Comparison of ENCODE assay signal across 18 mouse cellular contexts in genomic region chr11:46480517-46480916, GRCm38 (mm10). TPM values are rescaled to one million over a fixed set of nuclear protein-coding genes. Genes with fewer than 3 reads are reported as not detected.
DNase-seq lines count a peak whose midpoint lies in the region; ATAC-seq and TF ChIP-seq lines count a peak whose summit lies in the region.
"Had no signal": no experiment of that assay in that cellular context is flagged by ENCODE, and none has a peak within 500 bp of the region (broad histone marks: within the 10 kb centered on the region; RNA-seq: fewer than 3 reads in every experiment).

No protein-coding gene starts in this region.

- no peak overlapping the region for H3K9ac ChIP-seq in embryonic facial prominence, embryonic 11.5 days (replicated peaks; ENCODE audit: low read length)
- no peak overlapping the region for H3K9ac ChIP-seq in neural tube, embryonic 15.5 days (replicated peaks)
- H3K9ac ChIP-seq: limb, embryonic 13.5 days had no signal

- no peak for TF ChIP-seq POLR2A in bone marrow, adult 2 months (IDR thresholded peaks at IDR 0.05; ENCODE audit: borderline replicate concordance, control insufficient read depth, low read depth, low read length)

- H3K79me2 ChIP-seq in macrophage (ENCODE audit: inconsistent target), result no peaks in the 10 kb centered on the region

- no peaks in the 10 kb centered on the region for H3K9me3 ChIP-seq in embryonic facial prominence, embryonic 11.5 days (replicated peaks; ENCODE audit: control insufficient read depth, low read length)
- H3K9me3 ChIP-seq in embryonic facial prominence, embryonic 10.5 days, result no peaks in the 10 kb centered on the region
- H3K9me3 ChIP-seq in neural tube, embryonic 15.5 days (replicated peaks), result no peaks in the 10 kb centered on the region
- H3K9me3 ChIP-seq: heart, embryonic 10.5 days; limb, embryonic 13.5 days had no signal

- no peak for ATAC-seq in embryonic facial prominence, embryonic 11.5 days (replicated peaks; ENCODE audit: insufficient number of reproducible peaks, low FRiP score, low TSS enrichment, low read depth)
- no peak for ATAC-seq in neural tube, embryonic 15.5 days (ENCODE audit: low FRiP score)
- ATAC-seq: intestine, embryonic 16.5 days had no signal

- intact Hi-C loops in left cerebral cortex, adult 2 months (cut with DNase I), result no loop called here

- no peak overlapping the region for H3K4me3 ChIP-seq in embryonic facial prominence, embryonic 11.5 days (ENCODE audit: low read depth, low read length)
- no peak overlapping the region for H3K4me3 ChIP-seq in embryonic facial prominence, embryonic 10.5 days
- no peak overlapping the region for H3K4me3 ChIP-seq in left cerebral cortex, adult 2 months
- H3K4me3 ChIP-seq in bone marrow, adult 2 months (replicated peaks; ENCODE audit: control insufficient read depth, low read depth, low read length), result no peak overlapping the region
- H3K4me3 ChIP-seq in macrophage (ENCODE audit: inconsistent target), result no peak overlapping the region
- H3K4me3 ChIP-seq in neural tube, embryonic 15.5 days (replicated peaks), result no peak overlapping the region
- H3K4me3 ChIP-seq: heart, embryonic 10.5 days; limb, embryonic 13.5 days; myocyte had no signal

- no peak overlapping the region for H3K27ac ChIP-seq in embryonic facial prominence, embryonic 11.5 days (replicated peaks; ENCODE audit: low read depth, low read length)
- H3K27ac ChIP-seq in embryonic facial prominence, embryonic 10.5 days (replicated peaks), result no peak overlapping the region
- no peak overlapping the region for H3K27ac ChIP-seq in left cerebral cortex, adult 2 months
- peak overlapping the region; percentile 34 for H3K27ac ChIP-seq in bone marrow, adult 2 months (ENCODE audit: control insufficient read depth, insufficient read depth, low read depth, low read length, poor library complexity)
- peak overlapping the region; percentile 78 for H3K27ac ChIP-seq in macrophage
- H3K27ac ChIP-seq in neural tube, embryonic 15.5 days (replicated peaks), result no peak overlapping the region
- H3K27ac ChIP-seq: heart, embryonic 10.5 days; limb, embryonic 13.5 days had no signal

- 75% methylated on average over 7 of the region's 7 CpGs for WGBS in embryonic facial prominence, embryonic 11.5 days
- WGBS in embryonic facial prominence, embryonic 10.5 days, result 72% methylated on average over 7 of the region's 7 CpGs
- WGBS in bone marrow, adult 2 months, result 3% methylated on average over 7 of the region's 7 CpGs
- WGBS in macrophage (ENCODE audit: missing documents), result 1% methylated on average over 7 of the region's 7 CpGs
- 88% methylated on average over 7 of the region's 7 CpGs for WGBS in neural tube, embryonic 15.5 days

- TF ChIP-seq CTCF in left cerebral cortex, adult 2 months (IDR thresholded peaks at IDR 0.05), result no peak
- no peak for TF ChIP-seq CTCF in bone marrow, adult 2 months (IDR thresholded peaks at IDR 0.05; ENCODE audit: control insufficient read depth, insufficient read depth, low read length)

- no peaks in the 10 kb centered on the region for H3K36me3 ChIP-seq in embryonic facial prominence, embryonic 11.5 days (replicated peaks; ENCODE audit: control insufficient read depth, insufficient read depth, low read depth, low read length)
- no peaks in the 10 kb centered on the region for H3K36me3 ChIP-seq in embryonic facial prominence, embryonic 10.5 days (replicated peaks)
- no peaks in the 10 kb centered on the region for H3K36me3 ChIP-seq in macrophage (ENCODE audit: inconsistent target)
- H3K36me3 ChIP-seq in neural tube, embryonic 15.5 days, result no peaks in the 10 kb centered on the region
- H3K36me3 ChIP-seq: heart, embryonic 10.5 days; limb, embryonic 13.5 days had no signal

- no peaks in the 10 kb centered on the region for H3K4me1 ChIP-seq in embryonic facial prominence, embryonic 11.5 days (ENCODE audit: control insufficient read depth, insufficient read depth, low read length)
- peaks cover 5% of the 10 kb centered on the region; the same call in 1 of the 2 replicates for H3K4me1 ChIP-seq in embryonic facial prominence, embryonic 10.5 days
- no peaks in the 10 kb centered on the region for H3K4me1 ChIP-seq in bone marrow, adult 2 months (ENCODE audit: control insufficient read depth, insufficient read depth, low read length)
- H3K4me1 ChIP-seq in neural tube, embryonic 15.5 days, result no peaks in the 10 kb centered on the region
- H3K4me1 ChIP-seq: heart, embryonic 10.5 days; limb, embryonic 13.5 days had no signal

- H3K27me3 ChIP-seq in embryonic facial prominence, embryonic 11.5 days (ENCODE audit: control insufficient read depth, insufficient read depth, low read length), result no peaks in the 10 kb centered on the region
- H3K27me3 ChIP-seq in embryonic facial prominence, embryonic 10.5 days (replicated peaks; ENCODE audit: low read depth, poor library complexity, severe bottlenecking), result no peaks in the 10 kb centered on the region
- no peaks in the 10 kb centered on the region for H3K27me3 ChIP-seq in neural tube, embryonic 15.5 days (replicated peaks)
- H3K27me3 ChIP-seq: limb, embryonic 13.5 days had no signal

- H3K4me2 ChIP-seq in embryonic facial prominence, embryonic 11.5 days (ENCODE audit: low read depth, low read length), result no peak overlapping the region
- H3K4me2 ChIP-seq in neural tube, embryonic 15.5 days, result no peak overlapping the region
- H3K4me2 ChIP-seq: limb, embryonic 13.5 days had no signal

- DNase-seq in embryonic facial prominence, embryonic 11.5 days (ENCODE audit: low spot score), result peak; percentile 5
- no peak for DNase-seq in embryonic facial prominence, embryonic 10.5 days (ENCODE audit: low spot score)
- peak; percentile 4 for DNase-seq in left cerebral cortex, adult 11 months (ENCODE audit: low spot score)
- DNase-seq in left cerebral cortex, adult 2 months (ENCODE audit: extremely low spot score in 1 of 2, low spot score in 2 of 2), result no peak
- DNase-seq in testis, postnatal 10 days (ENCODE audit: low spot score), result no peak
- DNase-seq: adrenal gland, postnatal 14 days; cerebellum, adult 11 months; spleen, adult 18-20 months had no signal

RNA-seq across cellular contexts. Expression of gene Havcr2, which starts 25.8 kb away (rescaled TPM):
- 0.26 TPM in 1 of 2 replicates, not detected in the other for polyA plus RNA-seq in embryonic facial prominence, embryonic 11.5 days (2014; fragmentation: Nextera tagmentation; extraction: Ambion mirVana)
- 0.08 TPM in 1 of 2 replicates, not detected in the other for polyA plus RNA-seq in embryonic facial prominence, embryonic 10.5 days (2016; fragmentation: Nextera tagmentation; extraction: Ambion mirVana)
- 1 to 10 TPM; 2.1 to 2.2 TPM for total RNA-seq in left cerebral cortex, adult 2 months (2021)
- polyA plus RNA-seq in bone marrow, adult 2 months (2011; ENCODE audit: insufficient read depth, insufficient read length, low replicate concordance, missing spikeins), result 1.3 and 1.4 TPM in 2 replicates
- total RNA-seq in macrophage (2018; cell fraction: chromatin; rRNA removed), result 10 to 100 TPM in 11 of 26 experiments, 1 to 10 TPM in 15; 1.9 to 22.9 (median 8.8) TPM
- total RNA-seq in macrophage (2018; cell fraction: cytosol; rRNA removed), result 10 to 100 TPM; 17.1 to 35.2 (median 23.6) TPM
- 10 to 100 TPM in 24 of 26 experiments, 1 to 10 TPM in 2; 4.4 to 61.1 (median 19.5) TPM for total RNA-seq in macrophage (2018; cell fraction: nucleus; rRNA removed)
- 18.7 to 40.5 TPM (median 38.9 TPM) in 3 replicates for polyA plus RNA-seq in macrophage (2018)
- 0.29 and 0.36 TPM in 2 replicates for polyA plus RNA-seq in neural tube, embryonic 15.5 days (2015; fragmentation: Nextera tagmentation; extraction: Ambion mirVana)

RNA-seq across cellular contexts. Expression of gene Gm12169, which starts 43.5 kb away (rescaled TPM):
- not detected in 2 replicates for polyA plus RNA-seq in embryonic facial prominence, embryonic 11.5 days (2014; fragmentation: Nextera tagmentation; extraction: Ambion mirVana)
- polyA plus RNA-seq in embryonic facial prominence, embryonic 10.5 days (2016; fragmentation: Nextera tagmentation; extraction: Ambion mirVana), result not detected in 2 replicates
- total RNA-seq in left cerebral cortex, adult 2 months (2021), result not detected
- not detected in 2 replicates for polyA plus RNA-seq in bone marrow, adult 2 months (2011; ENCODE audit: insufficient read depth, insufficient read length, low replicate concordance, missing spikeins)
- not detected for total RNA-seq in macrophage (2018; cell fraction: chromatin; rRNA removed)
- total RNA-seq in macrophage (2018; cell fraction: cytosol; rRNA removed), result not detected
- not detected for total RNA-seq in macrophage (2018; cell fraction: nucleus; rRNA removed)
- polyA plus RNA-seq in macrophage (2018), result not detected in 3 replicates
- not detected in 2 replicates for polyA plus RNA-seq in neural tube, embryonic 15.5 days (2015; fragmentation: Nextera tagmentation; extraction: Ambion mirVana)
- total RNA-seq: adrenal gland, postnatal 14 days; megakaryocyte-erythroid progenitor cell, adult 5-6 weeks had no signal
- polyA plus RNA-seq: heart, embryonic 10.5 days; hindbrain, embryonic 11.5 days; intestine, embryonic 16.5 days; large intestine, adult 2 months; limb, embryonic 13.5 days; myocyte had no signal

RNA-seq across cellular contexts. Expression of gene Med7, which starts 43.8 kb away (rescaled TPM):
- polyA plus RNA-seq in embryonic facial prominence, embryonic 11.5 days (2014; fragmentation: Nextera tagmentation; extraction: Ambion mirVana), result 113 and 114 TPM in 2 replicates
- polyA plus RNA-seq in embryonic facial prominence, embryonic 10.5 days (2016; fragmentation: Nextera tagmentation; extraction: Ambion mirVana), result 90.5 and 92.0 TPM in 2 replicates
- total RNA-seq in left cerebral cortex, adult 2 months (2021), result 10 to 100 TPM; 32.9 to 34.2 TPM
- polyA plus RNA-seq in bone marrow, adult 2 months (2011; ENCODE audit: insufficient read depth, insufficient read length, low replicate concordance, missing spikeins), result 36.6 and 41.4 TPM in 2 replicates
- total RNA-seq in macrophage (2018; cell fraction: chromatin; rRNA removed), result 10 to 100 TPM; 20.7 to 69.8 (median 37.3) TPM
- total RNA-seq in macrophage (2018; cell fraction: cytosol; rRNA removed), result 10 to 100 TPM; 22.4 to 46.9 (median 30.6) TPM
- total RNA-seq in macrophage (2018; cell fraction: nucleus; rRNA removed), result 100 to 1,000 TPM in 2 of 26 experiments, 10 to 100 TPM in 24; 30.9 to 114 (median 61.9) TPM
- 27.5 to 43.6 TPM (median 39.4 TPM) in 3 replicates for polyA plus RNA-seq in macrophage (2018)
- 64.0 and 66.6 TPM in 2 replicates for polyA plus RNA-seq in neural tube, embryonic 15.5 days (2015; fragmentation: Nextera tagmentation; extraction: Ambion mirVana)

Comparison
In these comparisons a context has a peak if more than half of its experiments do, and no peak if none do; other contexts are left out.
1. DNase-seq: peak in embryonic facial prominence, embryonic 11.5 days (single experiment) and left cerebral cortex, adult 11 months (single experiment); none in embryonic facial prominence, embryonic 10.5 days (single experiment), left cerebral cortex, adult 2 months (0 of 2) and testis, postnatal 10 days (single experiment).
2. H3K27ac ChIP-seq: peak in bone marrow, adult 2 months (single experiment) and macrophage (single experiment); none in embryonic facial prominence, embryonic 11.5 days (single experiment), embryonic facial prominence, embryonic 10.5 days (single experiment), left cerebral cortex, adult 2 months (single experiment) and neural tube, embryonic 15.5 days (single experiment).